Mouse (Mus musculus) hindbrain, embryonic 15.5 days (tissue): ENCODE data around the gene Plxna1. TPM values are rescaled to one million over a fixed set of nuclear protein-coding genes. Genes with fewer than 3 reads are reported as not detected.

Experiments
- ATAC-seq: fragments of 200-750 bp; cut with Nextera tagmentation; 2 replicates; pipeline ENCODE4 v1.8.0; 2017; ENCODE audit warnings: low read depth, moderate number of reproducible peaks, moderate TSS enrichment; ENCODE audit not compliant: low FRiP score
- H3K27ac ChIP-seq: fragments of 300-500 bp; sonication (generic); replicated peaks from 2 replicates; pipeline ENCODE4 v1.5.1; 2015; ENCODE audit warnings: mild to moderate bottlenecking, inconsistent platforms
- H3K27me3 ChIP-seq: fragments of 300-500 bp; sonication (generic); 2 replicates; pipeline ENCODE4 v1.6.1; 2015; ENCODE audit warnings: control low read depth, inconsistent platforms
- H3K36me3 ChIP-seq: fragments of 300-500 bp; sonication (generic); 2 replicates; pipeline ENCODE4 v1.6.1; 2015; ENCODE audit warnings: control low read depth, inconsistent platforms
- H3K4me1 ChIP-seq: fragments of 300-500 bp; sonication (generic); replicated peaks from 2 replicates; pipeline ENCODE4 v1.6.1; 2015; ENCODE audit warnings: control low read depth, inconsistent platforms
- H3K4me2 ChIP-seq: fragments of 300-500 bp; sonication (generic); 2 replicates; pipeline ENCODE4 v1.6.1; 2015; ENCODE audit warnings: moderate library complexity, mild to moderate bottlenecking, inconsistent platforms
- H3K4me3 ChIP-seq: fragments of 300-500 bp; sonication (generic); 2 replicates; pipeline ENCODE4 v1.5.1; 2015; ENCODE audit warnings: mild to moderate bottlenecking, inconsistent platforms
- H3K9ac ChIP-seq: fragments of 300-500 bp; sonication (generic); 2 replicates; pipeline ENCODE4 v1.6.1; 2015; ENCODE audit warnings: inconsistent platforms
- H3K9me3 ChIP-seq: fragments of 300-500 bp; sonication (generic); 2 replicates; pipeline ENCODE4 v1.6.1; 2016; ENCODE audit warnings: control low read depth, inconsistent platforms
- WGBS: fragments of 180-500 bp; shearing (Covaris S2); methylation state at CpG from one replicate; pipeline ENCODE4 v1.1.7; 2015; 5-methylcytosine and 5-hydroxymethylcytosine counted together
- polyA plus RNA-seq: library from polyadenylated mRNA; unstranded; fragments of >200 nt; fragmentation: Nextera tagmentation; extraction: Ambion mirVana; gene quantifications from 2 replicates; pipeline ENCODE4 v1.2.1, GENCODE M21; 2015

Plxna1 gene
- polyA plus RNA-seq, 1 experiment from 2014 or later, result 47.4 TPM

GRCm38 (mm10) chr6:89311518-89311917 lies 50.9 kb downstream of the Plxna1 start:
- peaks cover 6% of the 10 kb centered on the region; the same call in 1 of the 2 replicates for H3K4me1 ChIP-seq
- H3K4me3 ChIP-seq, result no peak overlapping the region
- no peak overlapping the region for H3K27ac ChIP-seq
- no peak for ATAC-seq
- WGBS, result 74% methylated on average over 2 of the region's 2 CpGs
- no peaks in the 10 kb centered on the region for H3K27me3 ChIP-seq
- no peaks in the 10 kb centered on the region for H3K9me3 ChIP-seq
- H3K36me3 ChIP-seq, result no peaks in the 10 kb centered on the region
- no peak overlapping the region for H3K9ac ChIP-seq
- no peak overlapping the region for H3K4me2 ChIP-seq

GRCm38 (mm10) chr6:89310236-89310635 lies 52.2 kb downstream of the Plxna1 start:
- H3K9ac ChIP-seq, result no peak overlapping the region
- no peaks in the 10 kb centered on the region for H3K9me3 ChIP-seq
- H3K4me2 ChIP-seq, result no peak overlapping the region
- no peak for ATAC-seq
- WGBS, result 43% methylated on average over 9 of the region's 9 CpGs
- H3K27ac ChIP-seq, result no peak overlapping the region
- H3K27me3 ChIP-seq, result no peaks in the 10 kb centered on the region
- no peak overlapping the region for H3K4me3 ChIP-seq
- peaks cover 5% of the 10 kb centered on the region; the same call in 1 of the 2 replicates for H3K4me1 ChIP-seq
- H3K36me3 ChIP-seq, result no peaks in the 10 kb centered on the region

GRCm38 (mm10) chr6:89308213-89308973 lies 54.0 kb downstream of the Plxna1 start:
- WGBS, result 84% methylated on average over 6 of the region's 6 CpGs

GRCm38 (mm10) chr6:89304375-89305058 lies 57.9 kb downstream of the Plxna1 start:
- Histone ChIP-seq H3K9me3 (no peaks in the 10 kb centered on the region), H3K4me3 (no peak overlapping the region), H3K9ac (no peak overlapping the region), H3K36me3 (no peaks in the 10 kb centered on the region), H3K4me2 (no peak overlapping the region), H3K27ac (no peak overlapping the region; the same call in 1 of the 2 replicates), H3K4me1 (peaks cover 8% of the 10 kb centered on the region; the same call in 1 of the 2 replicates), H3K27me3 (no peaks in the 10 kb centered on the region)
- ATAC-seq, result peak; percentile 54; the same call in 1 of the 2 replicates
- 58% methylated on average over 3 of the region's 3 CpGs for WGBS

More at GRCm38 (mm10) chr6:89308213-89308973, 54.0 kb downstream of the Plxna1 start:
- H3K4me3 ChIP-seq, result no peak overlapping the region
- no peak overlapping the region for H3K4me2 ChIP-seq
- H3K27ac ChIP-seq, result no peak overlapping the region
- no peaks in the 10 kb centered on the region for H3K36me3 ChIP-seq
- H3K27me3 ChIP-seq, result no peaks in the 10 kb centered on the region
- no peak for ATAC-seq
- no peaks in the 10 kb centered on the region for H3K9me3 ChIP-seq
- H3K9ac ChIP-seq, result no peak overlapping the region
- peaks cover 8% of the 10 kb centered on the region; the same call in 1 of the 2 replicates for H3K4me1 ChIP-seq

GRCm38 (mm10) chr6:89299818-89300217 lies 62.6 kb downstream of the Plxna1 start:
- 82% methylated on average over 9 of the region's 9 CpGs for WGBS

GRCm38 (mm10) chr6:89296909-89297695 lies 65.3 kb downstream of the Plxna1 start:
- 62% methylated on average over 15 of the region's 15 CpGs for WGBS
- H3K27me3 ChIP-seq, result no peaks in the 10 kb centered on the region
- no peak for ATAC-seq

More at GRCm38 (mm10) chr6:89299818-89300217, 62.6 kb downstream of the Plxna1 start:
- Histone ChIP-seq H3K9me3 (no peaks in the 10 kb centered on the region), H3K4me1 (peaks cover 8% of the 10 kb centered on the region; the same call in 1 of the 2 replicates), H3K27ac (no peak overlapping the region), H3K4me3 (no peak overlapping the region), H3K4me2 (no peak overlapping the region), H3K9ac (no peak overlapping the region), H3K27me3 (no peaks in the 10 kb centered on the region), H3K36me3 (no peaks in the 10 kb centered on the region)
- no peak for ATAC-seq

GRCm38 (mm10) chr6:89296001-89296709 lies 66.3 kb downstream of the Plxna1 start:
- ATAC-seq, result no peak
- H3K9me3 ChIP-seq, result no peaks in the 10 kb centered on the region
- peaks cover 6% of the 10 kb centered on the region for H3K4me1 ChIP-seq
- no peaks in the 10 kb centered on the region for H3K36me3 ChIP-seq
- WGBS, result 91% methylated on average over 8 of the region's 8 CpGs
- H3K27ac ChIP-seq, result no peak overlapping the region
- H3K9ac ChIP-seq, result no peak overlapping the region
- no peak overlapping the region for H3K4me3 ChIP-seq
- no peak overlapping the region for H3K4me2 ChIP-seq
- no peaks in the 10 kb centered on the region for H3K27me3 ChIP-seq

More at GRCm38 (mm10) chr6:89296909-89297695, 65.3 kb downstream of the Plxna1 start:
- H3K4me2 ChIP-seq, result no peak overlapping the region
- no peak overlapping the region for H3K9ac ChIP-seq
- H3K9me3 ChIP-seq, result no peaks in the 10 kb centered on the region
- H3K4me1 ChIP-seq, result no peaks in the 10 kb centered on the region
- no peak overlapping the region for H3K4me3 ChIP-seq
- no peaks in the 10 kb centered on the region for H3K36me3 ChIP-seq
- no peak overlapping the region for H3K27ac ChIP-seq

GRCm38 (mm10) chr6:89294621-89295020 lies 67.8 kb downstream of the Plxna1 start:
- H3K9ac ChIP-seq, result no peak overlapping the region
- H3K4me3 ChIP-seq, result no peak overlapping the region
- H3K4me2 ChIP-seq, result no peak overlapping the region
- H3K4me1 ChIP-seq, result peaks cover 9% of the 10 kb centered on the region
- no peaks in the 10 kb centered on the region for H3K9me3 ChIP-seq
- no peak overlapping the region for H3K27ac ChIP-seq
- ATAC-seq, result no peak
- no peaks in the 10 kb centered on the region for H3K36me3 ChIP-seq
- H3K27me3 ChIP-seq, result no peaks in the 10 kb centered on the region
- 59% methylated on average over 1 of the region's 1 CpGs for WGBS

GRCm38 (mm10) chr6:89291494-89291893 lies 70.9 kb downstream of the Plxna1 start:
- no peak overlapping the region for H3K27ac ChIP-seq
- H3K4me3 ChIP-seq, result no peak overlapping the region
- ATAC-seq, result no peak
- H3K36me3 ChIP-seq, result no peaks in the 10 kb centered on the region
- H3K9me3 ChIP-seq, result no peaks in the 10 kb centered on the region
- WGBS, result 13% methylated on average over 7 of the region's 7 CpGs
- no peak overlapping the region for H3K4me2 ChIP-seq
- no peaks in the 10 kb centered on the region for H3K27me3 ChIP-seq
- H3K9ac ChIP-seq, result no peak overlapping the region
- peaks cover 21% of the 10 kb centered on the region for H3K4me1 ChIP-seq

GRCm38 (mm10) chr6:89288156-89288555 lies 74.3 kb downstream of the Plxna1 start:
- H3K9ac ChIP-seq, result no peak overlapping the region
- peaks cover 24% of the 10 kb centered on the region for H3K4me1 ChIP-seq
- H3K27me3 ChIP-seq, result no peaks in the 10 kb centered on the region
- no peak overlapping the region for H3K4me3 ChIP-seq
- no peak overlapping the region for H3K27ac ChIP-seq
- no peak overlapping the region for H3K4me2 ChIP-seq
- no peak for ATAC-seq
- no peaks in the 10 kb centered on the region for H3K36me3 ChIP-seq
- H3K9me3 ChIP-seq, result no peaks in the 10 kb centered on the region
- WGBS, result 26% methylated on average over 6 of the region's 6 CpGs

GRCm38 (mm10) chr6:89286700-89287428 lies 75.6 kb downstream of the Plxna1 start:
- H3K4me3 ChIP-seq, result no peak overlapping the region
- H3K27ac ChIP-seq, result peak overlapping the region; percentile 7
- no peak overlapping the region for H3K9ac ChIP-seq
- H3K27me3 ChIP-seq, result no peaks in the 10 kb centered on the region
- no peak overlapping the region for H3K4me2 ChIP-seq
- H3K36me3 ChIP-seq, result no peaks in the 10 kb centered on the region
- 53% methylated on average over 6 of the region's 6 CpGs for WGBS
- no peaks in the 10 kb centered on the region for H3K9me3 ChIP-seq
- peak; percentile 74 for ATAC-seq
- H3K4me1 ChIP-seq, result peaks cover 31% of the 10 kb centered on the region
